Mouse (Mus musculus) adrenal gland, postnatal 4 days (tissue): ENCODE results near the gene Blcap. TPM values are rescaled to one million over a fixed set of nuclear protein-coding genes. Genes with fewer than 3 reads are reported as not detected.

Source experiments
- DNase-seq, 2 experiments: peaks; one replicate each; pipeline ENCODE4 v3.0.0; 2021 to 2022; ENCODE audit warnings: low spot score in 2 of 2, mixed read lengths in 2 of 2
- total RNA-seq, 2 experiments: library from RNA; stranded (reverse); gene quantifications; 2 replicates each; pipeline ENCODE4 v1.2.3; 2021

Gene Blcap
- total RNA-seq, 2 experiments from 2014 or later: 103 to 104 TPM

DNA sequence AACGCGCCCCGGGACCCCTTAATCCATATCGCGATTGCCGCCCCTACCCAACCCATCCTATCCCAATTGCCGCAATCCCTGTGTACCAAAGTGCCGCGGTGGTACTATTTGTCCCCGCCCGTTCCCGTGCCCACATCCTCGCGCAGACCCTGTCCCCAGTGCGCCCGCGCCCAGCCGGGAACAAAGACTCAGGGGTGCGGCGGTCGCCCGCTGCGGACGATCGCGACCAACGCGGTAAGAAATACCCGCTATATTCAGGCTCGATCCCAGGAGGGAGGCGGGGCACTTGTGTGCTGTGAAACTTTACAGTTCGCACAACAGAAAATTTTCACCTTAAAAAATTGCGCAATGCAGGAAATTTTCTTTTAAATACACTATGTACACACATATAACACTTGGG, 10.8 kb downstream of the Blcap start:
- no peak for DNase-seq

DNA sequence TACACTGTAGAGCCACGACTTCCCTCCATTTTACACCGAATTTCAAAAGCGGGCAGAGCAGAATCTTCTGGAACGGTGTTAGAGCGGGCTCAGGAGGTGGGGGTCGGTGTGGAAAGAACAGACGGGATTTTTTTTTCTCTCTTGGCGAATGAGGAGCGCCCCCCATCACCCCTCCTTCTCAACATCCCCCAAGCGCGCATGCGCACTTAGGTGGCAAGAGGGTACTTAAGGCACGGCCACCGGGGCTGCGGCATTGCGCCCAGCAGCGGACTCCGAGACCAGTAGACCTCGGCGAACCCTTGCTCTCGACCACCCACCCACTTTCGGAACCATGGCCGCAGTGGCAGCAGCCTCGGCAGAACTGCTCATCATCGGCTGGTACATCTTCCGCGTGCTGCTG, 11.2 kb downstream of the Blcap start, which contains the start of gene Nnat:
Gene Nnat (plus strand): TSS at position 221 of the 400 bp plus-strand sequence.
- no peak for DNase-seq

DNA sequence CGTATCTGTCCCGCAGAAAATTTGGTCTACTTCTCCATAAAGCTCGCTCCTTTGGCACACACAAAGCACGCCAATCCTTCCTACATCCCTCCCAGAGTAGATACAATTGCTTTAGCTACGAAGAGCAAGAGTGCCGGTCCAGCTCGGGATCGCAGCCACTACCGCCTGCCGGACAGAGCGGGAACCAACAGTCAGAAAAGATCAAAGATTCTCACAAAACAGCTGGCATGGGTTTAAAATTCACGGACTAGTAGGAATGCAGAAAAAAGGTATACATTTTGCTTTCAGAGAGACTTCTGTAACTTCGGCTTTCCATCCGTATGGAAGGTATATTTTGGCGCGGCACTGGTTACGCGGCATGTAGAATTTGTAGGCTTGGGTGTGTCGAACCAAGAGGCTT, 11.6 kb downstream of the Blcap start:
- no peak for DNase-seq

DNA sequence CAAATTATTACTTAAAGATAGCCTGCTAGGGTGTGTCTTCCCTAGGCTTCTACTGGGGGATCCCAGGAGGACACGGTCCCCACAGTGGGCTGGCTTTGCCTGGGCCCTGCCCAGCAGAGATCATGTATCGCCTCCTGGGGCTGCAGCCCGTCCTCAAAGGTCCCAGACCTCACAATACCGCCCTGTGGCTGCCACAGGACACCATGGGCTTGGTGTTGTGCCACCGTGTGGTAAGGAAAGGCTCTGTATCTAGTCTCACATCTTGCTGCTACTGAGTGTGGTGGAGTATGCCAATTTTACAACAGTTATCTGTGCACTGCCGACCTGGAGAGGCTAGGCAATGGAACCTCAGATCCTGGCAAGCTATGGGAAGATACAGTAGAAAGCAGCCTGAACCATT, 12.6 kb downstream of the Blcap start:
- no peak for DNase-seq

DNA sequence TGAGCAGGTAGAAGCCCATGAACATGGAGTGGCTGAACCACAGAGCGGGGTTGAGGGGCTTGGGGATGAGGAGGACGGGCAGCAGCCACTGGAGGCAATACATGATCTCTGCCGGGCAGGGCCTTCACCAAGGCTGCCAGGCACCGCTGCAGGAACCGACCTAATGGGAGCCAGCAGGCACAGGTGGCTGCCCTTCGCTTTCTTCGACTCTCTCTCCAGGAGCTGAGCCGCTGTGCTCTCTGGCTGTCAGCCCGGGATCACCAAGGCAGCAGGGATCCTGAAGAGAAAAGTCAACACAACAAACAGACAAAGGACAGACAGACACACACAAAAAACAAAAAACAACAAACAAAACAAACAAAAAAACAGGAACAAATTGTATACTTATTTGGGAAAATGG, 13.0 kb downstream of the Blcap start:
- no peak for DNase-seq

DNA sequence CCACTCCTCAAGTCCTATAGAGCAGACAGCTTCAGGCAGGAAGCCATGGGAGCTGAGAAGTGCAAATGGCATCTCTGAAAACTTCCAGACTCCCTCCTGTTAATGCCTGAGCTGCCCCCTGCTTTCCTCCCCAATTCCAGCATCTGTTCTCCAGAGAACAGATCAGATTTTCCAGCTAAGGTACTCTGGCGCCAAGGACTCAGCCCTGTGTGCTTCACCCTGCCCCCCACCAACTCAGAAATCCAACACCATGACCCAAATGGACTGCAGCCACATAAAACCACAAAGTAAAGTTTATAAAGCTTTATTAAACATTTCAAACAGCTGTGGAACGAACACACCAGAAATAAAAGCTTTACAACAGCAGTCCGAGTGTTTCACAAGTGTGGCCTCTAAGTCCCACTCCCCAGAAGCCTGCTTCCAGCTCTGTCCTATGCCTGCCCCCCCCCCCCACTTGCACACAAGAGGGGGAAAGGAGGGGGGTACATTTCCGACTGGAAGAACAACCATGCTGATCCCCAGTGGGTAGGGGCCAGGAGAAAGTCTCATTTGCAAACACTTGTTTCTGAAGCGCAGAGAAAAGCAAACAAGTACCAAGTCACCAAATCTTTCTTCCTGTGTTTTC, 14.9 kb downstream of the Blcap start:
- no peak for DNase-seq

DNA sequence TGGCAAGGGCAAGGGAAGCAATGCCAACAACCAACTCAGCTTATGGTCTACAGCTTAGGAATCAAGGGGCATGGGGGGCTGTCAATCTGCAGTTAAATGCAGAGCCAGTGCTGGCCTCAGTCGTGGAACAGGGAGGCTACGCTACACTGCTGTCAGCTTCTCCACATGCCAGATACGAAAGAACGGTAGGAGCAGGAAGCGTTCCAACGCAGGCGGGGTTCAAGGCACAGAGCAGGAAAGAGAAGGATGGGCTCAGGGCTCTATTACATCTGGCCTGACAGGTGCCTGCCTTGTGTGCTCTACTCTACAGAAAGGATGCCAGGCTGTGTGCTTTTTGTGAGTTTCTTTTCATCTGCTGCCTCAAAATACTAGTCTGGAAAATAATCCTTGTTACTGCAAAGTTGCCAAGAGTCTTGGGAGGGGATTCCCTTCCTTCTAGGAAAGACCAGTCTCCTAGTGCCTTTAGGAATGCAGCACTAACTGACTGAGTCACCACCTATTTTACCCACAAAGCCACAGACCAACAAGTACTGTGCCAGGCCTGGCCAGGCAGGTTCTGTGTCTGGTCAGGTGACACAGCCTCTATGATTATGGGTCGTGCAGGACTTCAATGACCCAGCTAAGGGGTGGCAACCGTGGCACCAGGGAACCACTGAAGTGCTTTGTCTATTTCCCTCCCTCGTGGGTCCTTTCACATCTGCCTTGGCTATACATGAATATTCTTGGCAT, 18.8 kb downstream of the Blcap start:
- no peak for DNase-seq

DNA sequence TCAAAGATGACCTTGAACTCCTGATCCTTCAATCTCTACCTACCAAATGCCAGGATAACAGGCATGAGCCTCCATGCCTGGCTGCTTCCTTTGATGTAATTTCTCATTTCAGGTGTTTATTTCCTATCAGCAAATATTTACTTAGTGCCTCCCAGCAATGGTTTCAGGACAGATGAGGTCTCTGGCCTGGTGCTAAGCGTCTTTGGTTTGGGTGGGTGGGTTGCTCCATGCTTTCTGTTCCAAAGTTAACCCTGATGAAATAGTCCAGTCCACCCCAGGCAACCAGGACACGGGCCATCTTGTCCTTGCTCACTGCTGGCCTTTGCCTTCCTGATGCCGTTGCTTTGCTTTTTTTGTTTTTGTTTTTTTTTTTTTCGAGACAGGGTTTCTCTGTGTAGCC, 20.8 kb downstream of the Blcap start:
- no peak for DNase-seq

DNA sequence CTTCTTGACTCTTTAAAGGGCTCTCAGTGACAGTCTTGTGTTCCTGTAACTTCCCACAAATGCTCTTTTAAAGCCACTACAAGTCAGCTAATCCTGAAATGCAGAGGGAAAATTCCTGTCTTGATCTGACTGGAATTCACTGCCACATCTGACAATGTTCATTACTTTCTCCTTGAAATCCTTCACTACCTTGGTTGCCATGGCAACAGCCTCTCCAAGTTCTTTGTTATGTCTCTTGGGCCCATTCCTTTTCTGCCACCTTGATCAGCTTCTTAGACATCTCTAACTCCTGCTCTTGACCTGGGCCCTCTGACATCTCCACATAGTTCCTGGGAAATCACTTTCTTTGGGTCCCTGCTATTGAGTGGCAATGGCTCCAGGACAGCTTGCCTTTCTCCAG, 24.4 kb downstream of the Blcap start:
- no peak for DNase-seq

DNA sequence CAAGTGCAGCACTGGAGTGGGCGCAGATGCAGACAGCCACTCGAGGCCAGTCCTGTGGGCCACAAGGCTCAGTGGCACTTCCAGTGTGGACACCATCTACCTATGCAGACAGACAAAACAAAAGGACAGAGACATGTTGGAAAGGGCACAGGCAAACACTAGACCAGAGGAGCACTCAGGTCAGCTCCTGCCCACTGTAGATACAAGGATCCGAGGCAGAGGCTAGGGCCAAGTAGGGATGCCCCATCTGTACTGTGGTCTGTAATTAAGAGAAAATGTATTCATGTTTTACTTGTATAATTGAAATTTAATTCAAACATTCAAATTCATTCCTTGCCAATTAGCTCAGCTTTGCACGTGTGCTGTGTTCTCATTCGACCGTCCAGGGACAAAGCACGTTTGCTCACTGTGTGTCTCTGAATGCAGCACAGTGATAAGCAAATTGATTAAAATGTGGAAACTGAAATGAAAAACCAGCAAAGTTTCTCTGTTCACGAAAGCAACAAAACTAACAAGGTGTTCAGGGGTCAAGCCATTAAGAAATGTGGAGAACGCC, 26.7 kb downstream of the Blcap start:
- DNase-seq: no peak

DNA sequence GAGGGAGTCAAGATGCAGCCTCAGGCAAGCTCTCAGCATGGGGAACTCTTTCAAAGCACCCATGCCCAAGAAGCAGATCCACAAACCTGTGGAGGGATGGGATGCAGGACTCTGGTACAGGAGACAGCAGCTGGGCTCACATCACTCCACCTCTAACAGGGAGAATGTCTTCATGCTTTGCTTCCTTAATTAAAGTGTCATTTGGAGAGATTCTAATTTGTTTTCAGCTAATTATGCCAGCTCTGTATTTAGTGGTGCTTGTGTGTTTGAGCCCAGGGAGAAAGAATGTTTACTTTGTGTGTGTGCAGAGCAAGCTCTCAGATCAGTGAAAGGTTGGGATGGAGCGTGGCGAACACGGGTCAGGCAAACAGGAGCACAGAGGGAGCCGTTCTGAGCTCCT, 28.7 kb downstream of the Blcap start:
- DNase-seq: no peak

DNA sequence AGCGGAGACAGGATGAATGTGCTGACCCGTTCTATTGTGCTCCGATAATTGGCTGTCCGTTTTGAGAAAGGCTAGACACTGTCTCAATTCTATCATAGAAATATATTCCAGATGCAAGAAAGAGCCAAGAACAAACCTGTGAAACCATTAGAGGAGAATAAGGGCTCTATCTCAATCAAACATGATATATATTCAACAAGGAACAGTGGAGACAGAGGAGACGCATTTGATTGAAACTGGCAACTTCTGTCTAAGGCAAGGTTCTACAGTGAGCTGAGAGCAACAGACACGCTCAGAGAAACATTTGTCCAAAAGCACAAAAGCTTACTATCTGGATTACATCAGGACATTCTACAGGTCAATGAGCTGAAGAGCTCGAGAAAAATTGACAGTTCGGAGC, 29.4 kb downstream of the Blcap start:
- DNase-seq: no peak

DNA sequence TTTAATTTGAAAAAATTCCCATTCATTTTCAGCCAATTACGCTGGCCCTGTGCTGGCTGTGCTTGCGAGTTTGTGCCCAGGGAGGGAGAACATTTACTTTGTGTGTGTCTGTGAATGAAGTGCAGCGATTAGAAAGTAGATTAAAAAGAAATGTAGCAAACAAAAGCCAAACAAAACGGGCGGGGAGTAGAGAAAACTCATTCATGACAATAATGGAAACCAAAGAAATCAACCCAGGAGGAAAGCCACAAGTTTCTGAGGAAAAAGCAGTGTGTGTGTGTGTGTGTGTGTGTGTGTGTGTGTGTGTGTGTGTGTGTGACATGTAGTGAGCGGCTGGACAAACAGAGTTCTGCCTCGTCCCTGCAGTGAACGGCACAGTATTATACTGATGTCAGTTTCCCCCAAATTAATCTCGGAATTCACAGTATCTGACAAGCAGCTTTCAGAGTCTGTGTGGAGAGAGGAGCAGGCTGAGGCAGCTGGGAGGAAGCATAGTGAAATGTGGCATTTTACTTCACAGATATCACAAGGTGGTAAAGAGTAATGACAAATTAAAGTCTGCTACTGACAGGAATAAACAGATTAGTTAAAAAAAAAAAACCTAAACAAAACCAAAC, 30.0 kb downstream of the Blcap start:
- DNase-seq: no peak

DNA sequence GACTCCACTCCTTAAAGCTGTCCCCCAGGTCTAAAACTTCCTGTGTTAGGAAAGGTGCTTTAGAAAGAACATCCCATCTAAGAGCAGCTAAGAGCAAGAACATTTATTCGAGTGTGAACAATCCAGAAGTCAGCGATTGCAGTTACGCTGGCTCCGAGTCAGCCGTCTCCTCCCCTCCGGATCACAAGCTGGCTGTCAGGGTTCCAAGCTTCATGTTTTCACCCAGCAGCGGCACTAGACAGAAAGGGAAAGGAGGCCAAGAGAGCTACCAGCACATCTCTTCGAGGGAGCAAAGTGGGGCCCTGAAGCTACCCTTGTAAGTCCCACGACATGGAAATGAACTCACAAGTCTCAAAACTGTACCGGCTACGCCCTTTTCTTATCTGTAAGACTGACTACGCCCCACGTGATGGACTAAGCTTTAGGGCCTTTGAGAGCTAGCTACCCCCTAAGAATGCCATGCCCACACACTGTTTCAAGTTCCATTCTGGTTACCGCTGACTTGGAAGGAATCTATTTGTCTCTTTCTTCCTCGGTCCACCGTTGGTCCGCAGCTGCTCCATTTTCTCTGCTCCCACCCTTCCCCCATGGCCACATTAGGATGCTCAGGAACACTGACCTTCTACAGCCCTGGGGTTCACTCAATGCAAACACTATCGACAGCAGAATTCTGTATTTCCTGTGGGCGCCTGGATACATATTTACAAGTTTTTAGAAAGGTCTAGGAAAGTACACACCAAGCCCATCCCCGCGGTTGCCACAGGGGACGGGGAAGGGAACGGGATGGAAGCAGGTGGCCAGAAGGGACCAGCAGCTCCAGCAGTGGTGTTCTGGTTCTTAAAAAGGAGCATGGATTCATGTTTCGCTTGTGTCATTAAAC, 30.8 kb downstream of the Blcap start:
- no peak for DNase-seq

DNA sequence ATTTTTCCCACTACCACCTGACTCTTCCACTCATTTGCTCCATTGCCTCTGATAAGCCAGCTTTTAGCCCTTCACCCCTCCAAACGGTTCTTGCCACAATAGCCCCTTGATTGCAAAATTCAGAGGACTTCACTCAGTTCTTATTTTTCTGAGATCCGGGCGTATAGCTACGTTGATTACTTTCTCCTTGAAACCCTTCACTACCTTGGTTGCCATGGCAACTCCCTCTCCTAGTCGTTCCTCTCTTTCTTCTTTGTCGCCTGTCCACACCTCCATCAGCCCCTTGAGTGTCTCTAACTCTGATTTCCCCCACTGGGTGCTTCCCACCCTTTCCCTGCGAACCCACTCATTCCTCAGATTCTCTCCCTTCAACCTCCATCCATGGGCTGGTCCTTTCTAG, 34.0 kb downstream of the Blcap start:
- DNase-seq: no peak

DNA sequence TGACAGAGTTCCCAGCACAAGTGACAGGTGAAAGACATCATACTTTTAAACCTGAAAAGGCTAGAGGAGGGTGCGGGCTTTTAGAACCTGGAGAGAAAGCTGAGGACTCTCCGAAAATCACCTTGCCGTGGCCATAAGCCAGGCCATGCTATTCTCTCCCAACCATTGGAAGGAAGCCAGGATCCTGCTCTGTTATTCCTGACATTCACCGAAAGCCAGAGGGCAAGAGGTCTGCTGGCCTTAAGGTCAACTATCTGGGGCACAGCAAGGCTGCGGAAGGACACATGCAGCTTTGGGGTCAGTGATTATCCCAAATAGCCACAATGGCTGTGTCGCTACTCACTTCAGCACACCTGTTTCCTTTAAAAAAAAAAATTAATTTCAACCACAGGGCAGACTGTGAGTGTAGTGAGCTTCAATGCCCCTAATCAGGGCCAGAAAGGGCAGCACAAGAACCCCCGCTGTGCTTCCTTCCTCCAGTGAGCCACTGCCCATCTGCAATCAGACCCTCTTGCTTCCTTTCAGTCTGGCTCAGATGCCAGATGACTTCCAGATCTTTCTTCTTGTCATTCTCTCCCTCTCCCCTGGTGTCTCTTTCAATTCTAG, 34.5 kb downstream of the Blcap start:
- DNase-seq: no peak

DNA sequence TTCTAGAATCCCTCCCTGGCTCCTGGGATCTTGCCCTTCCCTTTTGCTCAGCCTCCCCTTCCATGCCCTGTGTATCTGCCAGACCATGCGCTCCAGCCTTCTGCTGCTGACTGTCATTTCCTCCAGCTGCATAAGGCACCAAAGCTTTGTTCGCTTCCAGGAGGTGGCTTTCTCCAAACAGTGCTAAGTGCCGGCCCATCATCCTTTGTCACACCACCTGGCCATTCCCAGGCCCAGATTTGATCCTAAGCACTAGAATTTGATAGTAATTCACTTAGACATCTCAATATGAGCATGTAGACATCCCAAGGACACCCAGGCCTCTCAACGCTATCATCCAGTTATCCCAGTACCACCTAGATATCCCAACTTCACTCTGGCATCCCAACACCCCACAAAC, 36.9 kb downstream of the Blcap start:
- DNase-seq: no peak

DNA sequence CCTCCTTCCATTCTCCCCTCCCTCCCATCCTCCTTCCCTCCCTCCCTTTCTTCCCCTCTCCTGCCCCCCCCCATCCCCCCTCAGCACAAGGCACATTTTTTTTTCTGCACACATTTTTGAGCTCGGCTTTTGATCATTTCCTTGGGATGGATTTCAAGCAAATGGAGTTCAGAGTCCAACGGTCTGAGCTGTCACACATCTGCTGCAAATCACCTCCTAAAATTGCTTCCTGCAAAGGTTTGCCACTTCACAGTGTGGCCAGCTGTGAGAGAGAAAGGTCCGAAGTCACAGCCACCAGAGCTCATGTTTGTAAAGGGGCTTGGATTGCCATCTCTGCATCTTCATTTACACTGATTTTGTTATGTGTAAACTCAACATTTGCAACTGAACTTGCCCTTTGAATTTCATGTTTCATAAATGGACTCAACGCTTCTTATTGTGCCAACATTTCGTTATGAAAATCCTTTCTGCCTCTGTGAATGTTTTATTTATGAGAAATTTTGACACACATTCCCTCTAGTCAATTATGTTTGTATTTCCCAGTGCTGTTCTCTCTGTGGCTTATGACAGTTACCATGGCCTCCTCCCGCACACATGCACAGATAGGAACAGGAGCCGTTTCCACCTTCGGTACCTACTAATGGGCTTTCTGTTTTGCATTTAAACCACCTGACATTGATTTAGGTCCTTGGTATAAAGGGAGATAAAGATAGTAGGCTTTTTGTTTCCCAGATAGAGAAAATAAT, 39.2 kb downstream of the Blcap start:
- no peak for DNase-seq

DNA sequence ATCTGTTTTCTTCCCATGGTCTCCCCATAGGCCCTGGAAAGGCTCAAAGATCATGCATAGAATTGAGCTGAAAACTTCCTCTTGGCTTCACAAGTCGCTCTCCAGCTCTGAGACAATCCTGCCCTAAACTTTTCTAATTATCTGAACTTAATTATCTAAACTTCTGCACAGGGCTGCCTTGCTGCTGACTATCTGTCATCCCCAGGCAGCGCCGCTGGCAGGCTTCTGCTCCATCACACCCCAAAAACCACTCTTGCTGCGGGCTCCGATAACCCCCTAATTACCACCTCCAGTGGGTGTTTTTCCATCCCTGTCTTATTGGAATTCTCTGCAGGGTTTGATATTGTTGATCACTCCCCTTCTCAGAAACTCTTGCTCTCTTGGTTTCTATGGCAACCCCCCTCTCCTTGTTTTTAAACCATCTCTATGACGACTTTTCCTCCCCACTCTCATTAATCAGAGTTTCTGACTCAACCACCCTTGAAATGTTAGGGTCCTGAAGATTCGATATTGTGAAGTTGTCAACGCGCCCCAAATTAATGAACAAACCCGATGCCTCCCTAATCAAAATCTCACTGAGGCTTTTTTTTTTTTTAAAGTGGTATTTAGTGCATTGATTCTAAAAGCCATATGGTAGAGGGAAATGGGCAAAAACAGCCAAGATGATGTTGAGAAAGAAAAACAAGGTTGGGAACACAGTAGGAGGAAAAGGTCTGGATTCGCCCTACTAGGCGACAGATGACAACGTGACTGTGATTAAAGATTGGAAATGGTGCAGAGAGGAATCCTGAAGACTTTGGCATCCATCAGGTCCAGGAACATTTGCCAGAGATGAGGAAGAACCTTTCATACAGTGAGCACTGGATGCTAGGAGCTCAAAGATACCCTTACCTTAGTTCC, 40.8 kb downstream of the Blcap start:
- DNase-seq: no peak
